ENCODE assay signal across 8 mouse cellular contexts in genomic region chr6:127155468-127155867, GRCm38 (mm10). TPM values are rescaled to one million over a fixed set of nuclear protein-coding genes. Genes with fewer than 3 reads are reported as not detected.
DNase-seq lines count a peak whose midpoint lies in the region; ATAC-seq and TF ChIP-seq lines count a peak whose summit lies in the region.

No protein-coding gene starts in this region.

- peaks cover 16% of the 10 kb centered on the region for H3K4me1 ChIP-seq in embryonic facial prominence, embryonic 11.5 days (ENCODE audit: control insufficient read depth, insufficient read depth, low read length)
- H3K4me1 ChIP-seq in hindbrain, embryonic 13.5 days (replicated peaks), result peaks cover 53% of the 10 kb centered on the region
- peaks cover 0 to 14% of the 10 kb centered on the region in 2 experiments for H3K4me1 ChIP-seq in liver, embryonic 14.5 days (replicated peaks; ENCODE audit: control insufficient read depth in 2 of 2, insufficient read depth in 2 of 2, low read length in 1 of 2)

- no peaks in the 10 kb centered on the region for H3K36me3 ChIP-seq in embryonic facial prominence, embryonic 11.5 days (replicated peaks; ENCODE audit: control insufficient read depth, insufficient read depth, low read depth, low read length)
- H3K36me3 ChIP-seq in hindbrain, embryonic 13.5 days, result no peaks in the 10 kb centered on the region
- no peaks in the 10 kb centered on the region for H3K36me3 ChIP-seq in liver, embryonic 14.5 days (replicated peaks; ENCODE audit: control insufficient read depth, insufficient read depth, low read depth)

- peak overlapping the region; percentile 38 for H3K4me3 ChIP-seq in embryonic facial prominence, embryonic 11.5 days (ENCODE audit: low read depth, low read length)
- H3K4me3 ChIP-seq in hindbrain, embryonic 13.5 days, result peak overlapping the region; percentile 35
- H3K4me3 ChIP-seq in liver, embryonic 14.5 days (ENCODE audit: insufficient read depth in 1 of 2, low read depth in 2 of 2, low read length in 2 of 2), result peak overlapping the region; percentile 20 to 38; a peak in 3 of 4 replicates

- intact Hi-C loops in heart, postnatal 25 days (cut with DNase I), result no loop called here

- H3K9me3 ChIP-seq in embryonic facial prominence, embryonic 11.5 days (replicated peaks; ENCODE audit: control insufficient read depth, low read length), result no peaks in the 10 kb centered on the region
- H3K9me3 ChIP-seq in hindbrain, embryonic 13.5 days, result no peaks in the 10 kb centered on the region
- H3K9me3 ChIP-seq in liver, embryonic 14.5 days (ENCODE audit: control insufficient read depth, low read length), result no peaks in the 10 kb centered on the region

- under 1% methylated on average over 15 of the region's 15 CpGs for WGBS in embryonic facial prominence, embryonic 11.5 days
- 1% methylated on average over 15 of the region's 15 CpGs for WGBS in hindbrain, embryonic 13.5 days
- under 1% methylated on average over 15 of the region's 15 CpGs for WGBS in liver, embryonic 14.5 days (ENCODE audit: insufficient replicate concordance)

- no peak for ATAC-seq in embryonic facial prominence, embryonic 11.5 days (replicated peaks; ENCODE audit: insufficient number of reproducible peaks, low FRiP score, low TSS enrichment, low read depth)
- ATAC-seq in hindbrain, embryonic 13.5 days (ENCODE audit: low FRiP score), result no peak
- no peak for ATAC-seq in liver, embryonic 14.5 days (ENCODE audit: insufficient read depth)
- ATAC-seq in neutrophil, adult 5-6 weeks (ENCODE audit: extremely low read depth, insufficient number of reproducible peaks, low FRiP score, poor library complexity, severe bottlenecking), result 0 out of 2 replicates have a peak, but pooled peaks have one; percentile 21

- H3K9ac ChIP-seq in embryonic facial prominence, embryonic 11.5 days (replicated peaks; ENCODE audit: low read length), result peak overlapping the region; percentile 51
- H3K9ac ChIP-seq in hindbrain, embryonic 13.5 days, result peak overlapping the region; percentile 51; the same call in 1 of the 2 replicates
- no peak overlapping the region for H3K9ac ChIP-seq in liver, embryonic 14.5 days (replicated peaks)

- H3K27me3 ChIP-seq in embryonic facial prominence, embryonic 11.5 days (ENCODE audit: control insufficient read depth, insufficient read depth, low read length), result no peaks in the 10 kb centered on the region
- peaks cover 69% of the 10 kb centered on the region for H3K27me3 ChIP-seq in hindbrain, embryonic 13.5 days
- H3K27me3 ChIP-seq in liver, embryonic 14.5 days (ENCODE audit: control insufficient read depth, insufficient read depth, low read length), result peaks cover 75% of the 10 kb centered on the region

- no peak for TF ChIP-seq EP300 in liver, embryonic 14.5 days (IDR thresholded peaks at IDR 0.05; ENCODE audit: low read depth)

- TF ChIP-seq CTCF in liver, embryonic 14.5 days (IDR thresholded peaks at IDR 0.05; ENCODE audit: low read depth), result no peak

- peak; percentile 96 for DNase-seq in heart, adult 11 months
- DNase-seq in heart, postnatal 25 days (ENCODE audit: low spot score), result no peak
- peak; percentile 44 for DNase-seq in embryonic facial prominence, embryonic 11.5 days (ENCODE audit: low spot score)
- DNase-seq in liver, embryonic 14.5 days (ENCODE audit: low read depth in 3 of 3, low spot score in 3 of 3), result no peak
- DNase-seq in urinary bladder, adult 2 months (ENCODE audit: low spot score), result no peak
- DNase-seq in right cerebral cortex, postnatal 4 days, result no peak

- H3K4me2 ChIP-seq in embryonic facial prominence, embryonic 11.5 days (ENCODE audit: low read depth, low read length), result peak overlapping the region; percentile 84
- peak overlapping the region; percentile 74 for H3K4me2 ChIP-seq in hindbrain, embryonic 13.5 days
- H3K4me2 ChIP-seq in liver, embryonic 14.5 days (ENCODE audit: low read depth), result peak overlapping the region; percentile 79

- no peak overlapping the region for H3K27ac ChIP-seq in embryonic facial prominence, embryonic 11.5 days (replicated peaks; ENCODE audit: low read depth, low read length)
- no peak overlapping the region for H3K27ac ChIP-seq in hindbrain, embryonic 13.5 days
- H3K27ac ChIP-seq in liver, embryonic 14.5 days, result no peak overlapping the region

RNA-seq across cellular contexts. Expression of gene Ccnd2, which starts 3.5 kb away (rescaled TPM):
- 100 to 1,000 TPM; 155 to 157 TPM for total RNA-seq in heart, postnatal 25 days (2021)
- 957 and 1,016 TPM in 2 replicates for polyA plus RNA-seq in embryonic facial prominence, embryonic 11.5 days (2014; fragmentation: Nextera tagmentation; extraction: Ambion mirVana)
- polyA plus RNA-seq in hindbrain, embryonic 13.5 days (2015; fragmentation: Nextera tagmentation; extraction: Ambion mirVana), result 270 and 302 TPM in 2 replicates
- polyA plus RNA-seq in liver, embryonic 14.5 days (2012; rRNA removed), result 4.9 and 7.5 TPM in 2 replicates
- polyA plus RNA-seq in liver, embryonic 14.5 days (2014; fragmentation: Nextera tagmentation; extraction: Ambion mirVana), result 52.5 and 59.4 TPM in 2 replicates
- total RNA-seq in neutrophil, adult 5-6 weeks (2017), result 17.7 and 18.5 TPM in 2 replicates
- 49.3 and 62.8 TPM in 2 replicates for polyA plus RNA-seq in urinary bladder, adult 2 months (2012; rRNA removed)

RNA-seq across cellular contexts. Expression of gene Tigar, which starts 46.1 kb away (rescaled TPM):
- 10 to 100 TPM; 41.9 to 50.4 TPM for total RNA-seq in heart, postnatal 25 days (2021)
- polyA plus RNA-seq in embryonic facial prominence, embryonic 11.5 days (2014; fragmentation: Nextera tagmentation; extraction: Ambion mirVana), result 4.4 and 5.0 TPM in 2 replicates
- polyA plus RNA-seq in hindbrain, embryonic 13.5 days (2015; fragmentation: Nextera tagmentation; extraction: Ambion mirVana), result 7.2 and 8.6 TPM in 2 replicates
- polyA plus RNA-seq in liver, embryonic 14.5 days (2012; rRNA removed), result 0.53 and 0.75 TPM in 2 replicates
- polyA plus RNA-seq in liver, embryonic 14.5 days (2014; fragmentation: Nextera tagmentation; extraction: Ambion mirVana), result 0.29 and 0.43 TPM in 2 replicates
- 4.1 and 7.0 TPM in 2 replicates for total RNA-seq in neutrophil, adult 5-6 weeks (2017)
- 6.0 and 7.3 TPM in 2 replicates for polyA plus RNA-seq in urinary bladder, adult 2 months (2012; rRNA removed)

Comparison
In these comparisons a context has a peak if more than half of its experiments do, and no peak if none do; other contexts are left out.
1. DNase-seq: peak in heart, adult 11 months (single experiment) and embryonic facial prominence, embryonic 11.5 days (single experiment); none in heart, postnatal 25 days (single experiment), liver, embryonic 14.5 days (0 of 3), urinary bladder, adult 2 months (single experiment) and right cerebral cortex, postnatal 4 days (single experiment).
2. Peak in every context shown above with its lines, with median percentiles within 50 percentile points of each other: H3K4me2 ChIP-seq and H3K4me3 ChIP-seq.